Mouse (Mus musculus) megakaryocyte, embryonic 14.5 days (primary cell): ENCODE results near the gene Ccr10. TPM values are rescaled to one million over a fixed set of nuclear protein-coding genes. Genes with fewer than 3 reads are reported as not detected.

Experiments
- H3K27me3 ChIP-seq: replicated peaks from 2 replicates; pipeline ENCODE3; 2012; ENCODE audit warnings: inconsistent platforms
- H3K36me3 ChIP-seq: replicated peaks from 2 replicates; pipeline ENCODE3; 2012; ENCODE audit warnings: low read length, inconsistent platforms, mixed read lengths
- H3K4me1 ChIP-seq: 2 replicates; pipeline ENCODE4 v1.6.1; 2012; ENCODE audit warnings: inconsistent platforms
- H3K4me3 ChIP-seq: replicated peaks from 2 replicates; pipeline ENCODE3; 2012; ENCODE audit warnings: moderate library complexity, mild to moderate bottlenecking, inconsistent platforms
- H3K9me3 ChIP-seq: 2 replicates; pipeline ENCODE4 v1.6.1; 2012; ENCODE audit warnings: inconsistent platforms
- FLI1 ChIP-seq: IDR thresholded peaks from 2 replicates; pipeline ENCODE4 v1.6.1; 2012; ENCODE audit warnings: low read length, inconsistent platforms, mixed read lengths
- GATA1 ChIP-seq: IDR thresholded peaks from 3 replicates; pipeline ENCODE4 v1.6.1; 2012; ENCODE audit warnings: mixed read lengths, low read length, inconsistent platforms, borderline replicate concordance
- polyA plus RNA-seq: library from polyadenylated mRNA; stranded (reverse); fragments of >175 nt; gene quantifications from 2 replicates; pipeline ENCODE4 v1.2.3, GENCODE M21; 2012; ENCODE audit warnings: low replicate concordance; ENCODE audit not compliant: insufficient read depth

Ccr10 gene
- polyA plus RNA-seq, 1 experiment, result 0.13 TPM

GRCm38 (mm10) chr11:101196175-101196574 lies 20.9 kb upstream of the Ccr10 start:
- peaks cover 50% of the 10 kb centered on the region for H3K4me1 ChIP-seq
- TF ChIP-seq FLI1, result no peak
- no peak for TF ChIP-seq GATA1
- no peak overlapping the region for H3K4me3 ChIP-seq
- peaks cover 99% of the 10 kb centered on the region for H3K36me3 ChIP-seq
- H3K9me3 ChIP-seq, result no peaks in the 10 kb centered on the region
- H3K27me3 ChIP-seq, result peaks cover 3% of the 10 kb centered on the region

GRCm38 (mm10) chr11:101195571-101195970 lies 20.3 kb upstream of the Ccr10 start:
- peaks cover 3% of the 10 kb centered on the region for H3K27me3 ChIP-seq
- peaks cover 99% of the 10 kb centered on the region for H3K36me3 ChIP-seq
- H3K9me3 ChIP-seq, result no peaks in the 10 kb centered on the region
- TF ChIP-seq FLI1 (no peak), GATA1 (no peak)
- peaks cover 50% of the 10 kb centered on the region for H3K4me1 ChIP-seq
- peak overlapping the region; percentile 36 for H3K4me3 ChIP-seq

GRCm38 (mm10) chr11:101195101-101195500 lies 19.9 kb upstream of the Ccr10 start:
- Histone ChIP-seq H3K4me1 (peaks cover 53% of the 10 kb centered on the region), H3K4me3 (no peak overlapping the region), H3K36me3 (peaks cover 94% of the 10 kb centered on the region), H3K27me3 (peaks cover 3% of the 10 kb centered on the region), H3K9me3 (no peaks in the 10 kb centered on the region)
- no peak for TF ChIP-seq FLI1
- TF ChIP-seq GATA1, result no peak

GRCm38 (mm10) chr11:101194643-101195042 lies 19.4 kb upstream of the Ccr10 start:
- H3K27me3 ChIP-seq, result peaks cover 3% of the 10 kb centered on the region
- peaks cover 90% of the 10 kb centered on the region for H3K36me3 ChIP-seq
- TF ChIP-seq GATA1 (no peak), FLI1 (no peak)
- peaks cover 57% of the 10 kb centered on the region for H3K4me1 ChIP-seq
- no peak overlapping the region for H3K4me3 ChIP-seq
- no peaks in the 10 kb centered on the region for H3K9me3 ChIP-seq

- no peak overlapping the region for H3K4me3 ChIP-seq
- H3K9me3 ChIP-seq, result no peaks in the 10 kb centered on the region
- no peak for TF ChIP-seq GATA1
- TF ChIP-seq FLI1, result no peak
- H3K36me3 ChIP-seq, result peaks cover 86% of the 10 kb centered on the region
- peaks cover 3% of the 10 kb centered on the region for H3K27me3 ChIP-seq
- peaks cover 62% of the 10 kb centered on the region for H3K4me1 ChIP-seq
These were observed 18.9 kb upstream of the Ccr10 start for GRCm38 (mm10) chr11:101194137-101194536.

- H3K36me3 ChIP-seq, result peaks cover 86% of the 10 kb centered on the region
These were observed 17.8 kb upstream of the Ccr10 start for GRCm38 (mm10) chr11:101193076-101193475.

GRCm38 (mm10) chr11:101192646-101193045 lies 17.4 kb upstream of the Ccr10 start:
- no peak for TF ChIP-seq FLI1
- TF ChIP-seq GATA1, result no peak
- Histone ChIP-seq H3K27me3 (peaks cover 3% of the 10 kb centered on the region), H3K4me1 (peaks cover 77% of the 10 kb centered on the region), H3K9me3 (no peaks in the 10 kb centered on the region), H3K36me3 (peaks cover 85% of the 10 kb centered on the region), H3K4me3 (no peak overlapping the region)

More at GRCm38 (mm10) chr11:101193076-101193475, 17.8 kb upstream of the Ccr10 start:
- Histone ChIP-seq H3K9me3 (no peaks in the 10 kb centered on the region), H3K27me3 (peaks cover 3% of the 10 kb centered on the region), H3K4me1 (peaks cover 73% of the 10 kb centered on the region), H3K4me3 (no peak overlapping the region)
- TF ChIP-seq GATA1 (no peak), FLI1 (no peak)

GRCm38 (mm10) chr11:101191919-101192470 lies 16.8 kb upstream of the Ccr10 start:
- Histone ChIP-seq H3K36me3 (peaks cover 85% of the 10 kb centered on the region), H3K4me3 (peak overlapping the region; percentile 31), H3K9me3 (no peaks in the 10 kb centered on the region), H3K4me1 (peaks cover 83% of the 10 kb centered on the region), H3K27me3 (peaks cover 6% of the 10 kb centered on the region)
- TF ChIP-seq FLI1 (no peak), GATA1 (no peak)

GRCm38 (mm10) chr11:101190913-101191907 lies 16.0 kb upstream of the Ccr10 start:
- TF ChIP-seq GATA1, result no peak
- TF ChIP-seq FLI1, result no peak
- Histone ChIP-seq H3K36me3 (peaks cover 85% of the 10 kb centered on the region), H3K4me3 (peak overlapping the region; percentile 44), H3K4me1 (peaks cover 91% of the 10 kb centered on the region), H3K9me3 (0 out of 2 replicates have a peak, but pooled peaks cover 4% of the 10 kb centered on the region), H3K27me3 (peaks cover 11% of the 10 kb centered on the region)
